Mouse (Mus musculus) forebrain, embryonic 11.5 days (tissue): ENCODE data around the gene Tubd1. TPM values are rescaled to one million over a fixed set of nuclear protein-coding genes. Genes with fewer than 3 reads are reported as not detected.

ENCODE experiments used
- ATAC-seq: fragments of 200-750 bp; cut with Nextera tagmentation; replicated peaks from 2 replicates; pipeline ENCODE4 v1.8.0; 2017; ENCODE audit warnings: moderate TSS enrichment; ENCODE audit not compliant: low FRiP score
- DNase-seq: peaks from one replicate; pipeline ENCODE4 v3.0.0-alpha.2; 2017; ENCODE audit warnings: low spot score
- H3K27ac ChIP-seq: fragments of 300-500 bp; sonication (generic); 2 replicates; pipeline ENCODE4 v1.5.1; 2014; ENCODE audit warnings: low read depth, low read length
- H3K27me3 ChIP-seq: fragments of 300-500 bp; sonication (generic); 2 replicates; pipeline ENCODE4 v1.6.1; 2014; ENCODE audit warnings: mild to moderate bottlenecking, low read length, mixed read lengths; ENCODE audit not compliant: control insufficient read depth, insufficient read depth
- H3K36me3 ChIP-seq: fragments of 300-500 bp; sonication (generic); 2 replicates; pipeline ENCODE4 v1.6.1; 2014; ENCODE audit warnings: mild to moderate bottlenecking, low read length, moderate library complexity, mixed read lengths; ENCODE audit not compliant: control insufficient read depth, insufficient read depth
- H3K4me1 ChIP-seq: fragments of 300-500 bp; sonication (generic); replicated peaks from 2 replicates; pipeline ENCODE4 v1.6.1; 2014; ENCODE audit warnings: low read length, mixed read lengths; ENCODE audit not compliant: control insufficient read depth, insufficient read depth
- H3K4me2 ChIP-seq: fragments of 300-500 bp; sonication (generic); 2 replicates; pipeline ENCODE4 v1.6.1; 2014; ENCODE audit warnings: low read depth, mild to moderate bottlenecking, low read length, moderate library complexity, mixed read lengths; ENCODE audit not compliant: severe bottlenecking
- H3K4me3 ChIP-seq: fragments of 300-500 bp; sonication (generic); 2 replicates; pipeline ENCODE4 v1.5.1; 2014; ENCODE audit warnings: low read depth, low read length
- H3K9ac ChIP-seq: fragments of 300-500 bp; sonication (generic); 2 replicates; pipeline ENCODE4 v1.6.1; 2014; ENCODE audit warnings: low read length
- H3K9me3 ChIP-seq: fragments of 300-500 bp; sonication (generic); 2 replicates; pipeline ENCODE4 v1.6.1; 2016; ENCODE audit warnings: low read length, mixed read lengths; ENCODE audit not compliant: control insufficient read depth
- WGBS: fragments of 180-500 bp; shearing (Covaris S2); extraction: QIAGEN DNeasy Blood & Tissue Kit; methylation state at CpG from one replicate; pipeline ENCODE4 v1.1.7; 2014; 5-methylcytosine and 5-hydroxymethylcytosine counted together
- polyA plus RNA-seq: library from polyadenylated mRNA; unstranded; fragments of >200 nt; fragmentation: Nextera tagmentation; extraction: Ambion mirVana; gene quantifications from 2 replicates; pipeline ENCODE4 v1.2.1, GENCODE M21; 2014

Tubd1 gene
- polyA plus RNA-seq, 1 experiment from 2014 or later = 13.9 TPM

DNA sequence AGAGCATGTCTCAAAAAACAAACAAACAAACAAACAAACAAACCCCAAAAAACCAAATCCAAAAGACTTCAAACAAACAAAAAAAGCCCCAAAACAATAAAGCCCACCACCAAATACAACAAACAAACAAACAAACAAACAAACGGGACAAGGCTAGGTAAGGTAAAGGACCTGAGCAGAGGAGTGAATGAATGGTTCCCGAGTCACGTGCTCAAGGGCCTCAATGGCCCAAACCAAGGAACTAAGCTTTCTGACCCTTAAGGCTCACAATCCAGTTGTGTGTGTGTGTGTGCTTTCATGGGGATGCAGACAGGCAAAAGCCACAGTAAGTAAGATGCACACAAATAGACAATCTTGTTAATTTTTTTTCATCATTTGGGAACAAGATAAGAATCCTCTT is 59.5 kb downstream of the Tubd1 start:
- WGBS = 89% methylated on average over 3 of the region's 3 CpGs
- no peak for ATAC-seq

DNA sequence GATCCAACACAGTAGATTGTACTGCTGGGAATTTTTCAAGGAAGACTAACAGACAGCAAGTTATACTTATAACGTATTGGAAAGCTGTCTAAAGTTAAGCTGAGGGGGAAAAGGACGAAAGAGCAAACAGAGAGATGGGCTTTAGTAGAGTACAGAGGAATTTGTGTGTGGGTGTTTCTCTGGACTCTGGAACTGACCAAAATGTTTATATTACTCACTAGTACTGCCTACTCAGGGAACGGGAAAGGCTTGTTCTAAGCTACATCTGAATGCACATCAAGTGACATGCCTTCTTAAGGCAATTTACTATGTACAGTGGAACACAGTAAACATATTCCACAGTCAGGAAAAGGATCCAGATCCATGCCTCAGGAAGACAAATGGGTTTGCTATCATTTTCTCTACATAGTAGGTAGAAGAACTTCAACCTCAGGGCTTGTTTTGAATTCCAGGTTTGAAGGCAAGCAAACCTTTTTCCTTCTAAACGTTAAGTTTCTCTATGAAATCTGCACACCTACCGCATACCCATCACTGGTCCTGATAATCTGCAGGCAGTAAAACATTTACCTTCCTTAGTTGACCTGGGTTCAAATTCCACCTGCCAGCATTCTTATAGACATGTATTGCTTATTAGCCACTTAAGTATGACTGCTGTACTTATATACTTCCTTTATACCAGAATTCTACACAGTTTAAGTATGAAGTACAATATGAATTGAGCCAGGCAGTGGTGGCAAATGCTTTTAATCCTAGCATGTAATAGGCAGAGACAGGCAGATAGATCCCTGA is 60.1 kb downstream of the Tubd1 start:
- WGBS = 92% methylated on average over 5 of the region's 5 CpGs
- Histone ChIP-seq H3K36me3 (no peaks in the 10 kb centered on the region; the same call in 1 of the 2 replicates), H3K27me3 (no peaks in the 10 kb centered on the region), H3K9ac (no peak overlapping the region), H3K4me2 (no peak overlapping the region), H3K4me3 (no peak overlapping the region), H3K27ac (no peak overlapping the region), H3K4me1 (no peaks in the 10 kb centered on the region), H3K9me3 (no peaks in the 10 kb centered on the region)
- ATAC-seq = no peak
- no peak for DNase-seq

More for the DNA sequence above, 59.5 kb downstream of the Tubd1 start:
- Histone ChIP-seq H3K27ac (no peak overlapping the region), H3K27me3 (no peaks in the 10 kb centered on the region), H3K4me2 (no peak overlapping the region), H3K4me1 (no peaks in the 10 kb centered on the region), H3K4me3 (no peak overlapping the region), H3K9me3 (no peaks in the 10 kb centered on the region), H3K9ac (no peak overlapping the region), H3K36me3 (no peaks in the 10 kb centered on the region; the same call in 1 of the 2 replicates)
- DNase-seq = no peak

DNA sequence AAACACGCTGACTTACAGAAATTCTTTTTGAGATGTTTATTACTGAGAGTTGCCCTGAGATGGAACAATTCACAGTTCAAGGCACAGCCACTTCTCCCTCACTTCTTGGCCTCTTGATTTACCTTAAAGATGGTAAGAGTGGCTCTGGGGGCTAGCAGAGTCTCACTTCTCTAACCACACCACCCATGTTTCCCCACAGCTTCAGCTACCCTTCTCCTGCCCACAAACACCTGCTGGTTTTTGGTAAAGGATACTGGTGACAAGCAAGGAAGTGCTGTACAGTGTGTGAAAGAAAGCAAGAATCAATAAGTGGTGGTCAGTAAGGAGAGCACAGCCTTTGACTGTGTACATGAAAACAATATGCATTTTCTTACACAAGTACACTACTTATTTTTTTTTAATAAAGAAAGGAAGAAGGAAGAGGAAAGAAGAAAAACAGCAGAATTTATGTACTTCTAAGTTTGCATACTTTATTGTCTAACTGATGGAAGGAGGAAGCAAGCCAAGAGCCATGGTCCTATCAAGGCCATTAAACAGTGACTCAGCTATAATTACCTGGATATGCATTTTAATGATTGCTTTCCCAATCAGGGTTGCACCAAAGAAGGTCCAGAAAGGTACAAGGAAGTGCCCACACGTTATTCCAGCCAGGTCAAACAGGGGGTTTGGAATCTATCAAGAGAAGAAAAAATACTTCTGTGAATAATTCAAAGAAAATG is 62.0 kb downstream of the Tubd1 start:
- no peaks in the 10 kb centered on the region for H3K4me1 ChIP-seq
- WGBS = 88% methylated on average over 2 of the region's 2 CpGs
- no peak overlapping the region for H3K4me2 ChIP-seq
- no peak overlapping the region for H3K9ac ChIP-seq
- H3K27ac ChIP-seq = no peak overlapping the region
- no peaks in the 10 kb centered on the region; the same call in 1 of the 2 replicates for H3K36me3 ChIP-seq
- DNase-seq (no peak), ATAC-seq (no peak)
- no peaks in the 10 kb centered on the region for H3K27me3 ChIP-seq
- no peaks in the 10 kb centered on the region for H3K9me3 ChIP-seq
- H3K4me3 ChIP-seq = no peak overlapping the region

- no peak for ATAC-seq
- DNase-seq = no peak
Measured at GRCm38 (mm10) chr11:86607808-86608350, 63.1 kb downstream of the Tubd1 start.

DNA sequence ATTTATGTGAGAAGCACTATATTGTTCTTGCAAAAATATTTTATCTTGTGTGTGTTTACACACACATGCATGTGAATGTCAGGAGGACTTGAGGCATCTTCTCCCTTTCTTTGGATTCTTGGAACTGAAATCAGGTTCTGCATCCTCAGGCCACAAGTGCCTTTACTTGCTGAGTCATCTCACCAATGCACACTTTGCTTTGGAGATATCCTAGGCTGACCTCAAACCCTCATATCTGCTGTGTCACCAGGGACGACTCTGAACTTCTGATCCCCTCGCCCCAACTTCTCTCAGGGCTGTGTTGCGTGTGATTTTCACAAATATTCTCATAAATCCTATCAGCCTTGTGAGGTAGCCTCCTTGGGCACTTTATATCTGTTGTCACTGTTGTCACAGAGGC is 65.4 kb downstream of the Tubd1 start:
- DNase-seq (no peak), ATAC-seq (no peak)
- no peaks in the 10 kb centered on the region for H3K4me1 ChIP-seq
- H3K9ac ChIP-seq = no peak overlapping the region
- WGBS = 91% methylated on average over 3 of the region's 3 CpGs
- H3K9me3 ChIP-seq = no peaks in the 10 kb centered on the region
- H3K4me3 ChIP-seq = no peak overlapping the region
- no peak overlapping the region for H3K4me2 ChIP-seq
- no peaks in the 10 kb centered on the region; the same call in 1 of the 2 replicates for H3K36me3 ChIP-seq
- H3K27ac ChIP-seq = no peak overlapping the region
- H3K27me3 ChIP-seq = no peaks in the 10 kb centered on the region

More at GRCm38 (mm10) chr11:86607808-86608350, 63.1 kb downstream of the Tubd1 start:
- Histone ChIP-seq H3K9me3 (no peaks in the 10 kb centered on the region), H3K4me2 (no peak overlapping the region), H3K27me3 (no peaks in the 10 kb centered on the region), H3K9ac (no peak overlapping the region), H3K4me3 (no peak overlapping the region), H3K4me1 (no peaks in the 10 kb centered on the region), H3K27ac (no peak overlapping the region), H3K36me3 (no peaks in the 10 kb centered on the region; the same call in 1 of the 2 replicates)
- 92% methylated on average over 2 of the region's 2 CpGs for WGBS

DNA sequence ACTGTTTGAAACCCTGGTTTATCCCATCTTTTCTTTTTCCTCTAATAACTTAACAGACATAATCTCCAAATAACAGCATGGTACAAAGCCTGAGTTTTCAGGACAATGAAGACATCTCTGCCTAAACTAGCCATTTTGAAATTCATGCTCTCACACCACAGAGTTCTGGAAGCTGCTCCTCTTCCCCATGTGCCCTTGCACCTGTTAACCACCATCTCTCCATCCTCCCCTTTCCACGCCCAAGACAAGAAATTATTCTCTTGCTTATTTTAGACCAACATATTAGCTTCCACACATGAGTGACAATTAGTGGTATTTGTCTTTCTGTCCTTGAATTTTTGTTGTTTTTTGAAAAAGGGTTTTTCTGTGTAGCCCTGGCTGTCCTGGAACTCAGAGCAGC is 67.2 kb downstream of the Tubd1 start:
- no peak overlapping the region for H3K9ac ChIP-seq
- H3K4me3 ChIP-seq = no peak overlapping the region
- H3K4me2 ChIP-seq = no peak overlapping the region
- H3K4me1 ChIP-seq = no peaks in the 10 kb centered on the region
- H3K36me3 ChIP-seq = no peaks in the 10 kb centered on the region
- no peaks in the 10 kb centered on the region for H3K9me3 ChIP-seq
- ATAC-seq (no peak), DNase-seq (no peak)
- H3K27me3 ChIP-seq = no peaks in the 10 kb centered on the region
- 93% methylated on average over 1 of the region's 1 CpGs for WGBS
- H3K27ac ChIP-seq = no peak overlapping the region

GRCm38 (mm10) chr11:86614056-86614530 is 69.3 kb downstream of the Tubd1 start:
- 85% methylated on average over 2 of the region's 2 CpGs for WGBS
- no peak overlapping the region for H3K4me2 ChIP-seq
- no peak for ATAC-seq

DNA sequence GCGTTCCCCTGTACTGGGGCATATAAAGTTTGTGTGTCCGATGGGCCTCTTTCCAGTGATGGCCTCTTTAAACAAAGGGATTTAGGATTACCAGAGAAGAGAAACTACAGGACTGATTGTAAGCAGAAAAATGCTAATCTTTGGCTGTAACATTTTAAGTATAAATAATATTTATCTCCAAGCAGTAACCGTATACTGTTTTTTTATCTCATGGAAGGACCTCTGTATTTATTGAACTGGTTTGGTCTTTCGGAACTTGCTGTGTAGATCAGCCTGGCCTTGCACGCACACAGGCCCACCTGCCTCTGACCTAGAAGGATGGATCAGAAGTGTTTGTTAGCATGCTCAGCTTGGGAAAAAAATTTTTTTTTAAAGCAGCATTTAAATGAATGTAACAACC is 69.8 kb downstream of the Tubd1 start:
- no peak overlapping the region for H3K9ac ChIP-seq
- H3K9me3 ChIP-seq = no peaks in the 10 kb centered on the region
- WGBS = 88% methylated on average over 5 of the region's 5 CpGs
- ATAC-seq (no peak), DNase-seq (no peak)
- H3K4me1 ChIP-seq = no peaks in the 10 kb centered on the region
- H3K4me2 ChIP-seq = no peak overlapping the region
- no peak overlapping the region for H3K27ac ChIP-seq
- no peak overlapping the region for H3K4me3 ChIP-seq
- no peaks in the 10 kb centered on the region for H3K27me3 ChIP-seq
- no peaks in the 10 kb centered on the region for H3K36me3 ChIP-seq

More at GRCm38 (mm10) chr11:86614056-86614530, 69.3 kb downstream of the Tubd1 start:
- no peak for DNase-seq
- no peak overlapping the region for H3K27ac ChIP-seq
- no peak overlapping the region for H3K4me3 ChIP-seq
- H3K36me3 ChIP-seq = no peaks in the 10 kb centered on the region
- no peak overlapping the region for H3K9ac ChIP-seq
- H3K9me3 ChIP-seq = no peaks in the 10 kb centered on the region
- H3K27me3 ChIP-seq = no peaks in the 10 kb centered on the region
- H3K4me1 ChIP-seq = no peaks in the 10 kb centered on the region
